Mouse (Mus musculus) spleen, adult 2 months (tissue): ENCODE data around the gene Ntm. TPM values are rescaled to one million over a fixed set of nuclear protein-coding genes. Genes with fewer than 3 reads are reported as not detected.

Experiments
- DNase-seq, 2 experiments: peaks; one replicate each; pipeline versions ENCODE4 v3.0.0 to v3.0.0-alpha.2; 2012 to 2021; ENCODE audit warnings: low spot score in 2 of 2, low read depth in 1 of 2
- H3K27ac ChIP-seq: fragments of 200-500 bp; 2 replicates; pipeline ENCODE4 v1.5.1; 2012; ENCODE audit warnings: low read length, inconsistent platforms; ENCODE audit not compliant: insufficient read depth
- H3K27me3 ChIP-seq: fragments of 200-500 bp; 2 replicates; pipeline ENCODE4 v1.6.1; 2012; ENCODE audit warnings: mild to moderate bottlenecking, moderate library complexity, low read length, inconsistent platforms; ENCODE audit not compliant: control insufficient read depth, insufficient read depth
- H3K36me3 ChIP-seq: fragments of 200-500 bp; 2 replicates; pipeline ENCODE4 v1.6.1; 2012; ENCODE audit warnings: mild to moderate bottlenecking, low read length, inconsistent platforms; ENCODE audit not compliant: control insufficient read depth, insufficient read depth
- H3K4me1 ChIP-seq: fragments of 200-500 bp; 2 replicates; pipeline ENCODE4 v1.6.1; 2011; ENCODE audit warnings: inconsistent platforms; ENCODE audit not compliant: control insufficient read depth, insufficient read depth, insufficient read length
- H3K4me3 ChIP-seq: fragments of 200-500 bp; 2 replicates; pipeline ENCODE4 v1.5.1; 2011; ENCODE audit warnings: mild to moderate bottlenecking, inconsistent platforms; ENCODE audit not compliant: insufficient read depth, insufficient read length; ENCODE audit errors: extremely low read depth
- CTCF ChIP-seq: fragments of 200-500 bp; IDR thresholded peaks from 2 replicates; pipeline ENCODE4 v1.5.1; 2011; ENCODE audit warnings: mild to moderate bottlenecking, inconsistent platforms; ENCODE audit not compliant: insufficient read depth, insufficient read length, insufficient replicate concordance; ENCODE audit errors: extremely low read depth
- POLR2A ChIP-seq: fragments of 200-500 bp; IDR thresholded peaks from 2 replicates; pipeline ENCODE4 v1.6.1; 2011; ENCODE audit warnings: low read depth, low read length, inconsistent platforms
- WGBS: fragments of 180-500 bp; shearing (Covaris S2); methylation state at CpG from one replicate; pipeline ENCODE4 v1.1.7; 2018; 5-methylcytosine and 5-hydroxymethylcytosine counted together
- polyA plus RNA-seq: library from polyadenylated mRNA; depleted of rRNA; stranded (reverse); fragments of >200 nt; gene quantifications from 2 replicates; pipeline ENCODE4 v1.2.3, GENCODE M21; 2012

The Ntm gene
- polyA plus RNA-seq, 1 experiment, result 0.18 TPM

GRCm38 (mm10) chr9:29771071-29771785 is 191.7 kb downstream of the Ntm start:
- no peaks in the 10 kb centered on the region for H3K27me3 ChIP-seq
- 88% methylated on average over 23 of the region's 23 CpGs for WGBS
- H3K27ac ChIP-seq, result no peak overlapping the region
- no peaks in the 10 kb centered on the region for H3K36me3 ChIP-seq
- no peak overlapping the region for H3K4me3 ChIP-seq
- no peaks in the 10 kb centered on the region for H3K4me1 ChIP-seq
- TF ChIP-seq POLR2A (no peak), CTCF (no peak)
- no peak for DNase-seq

DNA sequence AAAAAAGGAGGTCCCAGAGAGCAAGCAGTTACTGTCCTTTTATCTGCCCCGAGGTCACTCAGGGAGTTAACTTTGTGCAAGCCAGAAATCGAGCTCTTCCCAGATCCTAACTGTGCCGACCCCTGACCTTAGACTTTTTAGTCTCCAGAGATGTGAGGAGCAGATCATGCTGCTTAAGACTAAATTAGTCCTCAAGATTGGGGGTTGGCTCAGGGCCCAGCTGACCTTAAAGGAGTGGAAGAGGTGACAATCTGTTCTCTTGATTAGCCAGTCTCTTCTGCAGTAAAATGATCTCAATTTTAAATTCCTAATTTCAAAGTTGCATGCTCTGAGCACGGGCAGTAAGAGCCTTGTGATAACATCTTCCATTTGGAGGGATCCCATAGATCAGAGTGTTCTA is 193.6 kb downstream of the Ntm start:
- Histone ChIP-seq H3K36me3 (no peaks in the 10 kb centered on the region), H3K4me3 (no peak overlapping the region), H3K4me1 (no peaks in the 10 kb centered on the region), H3K27me3 (no peaks in the 10 kb centered on the region), H3K27ac (no peak overlapping the region)
- no peak for DNase-seq
- 78% methylated on average over 4 of the region's 4 CpGs for WGBS
- no peak for TF ChIP-seq CTCF
- TF ChIP-seq POLR2A, result no peak

GRCm38 (mm10) chr9:29765990-29766980 is 196.7 kb downstream of the Ntm start:
- H3K27ac ChIP-seq, result no peak overlapping the region
- no peak for TF ChIP-seq POLR2A
- no peak for TF ChIP-seq CTCF
- no peaks in the 10 kb centered on the region for H3K36me3 ChIP-seq
- no peaks in the 10 kb centered on the region for H3K4me1 ChIP-seq
- H3K27me3 ChIP-seq, result no peaks in the 10 kb centered on the region
- no peak overlapping the region for H3K4me3 ChIP-seq
- 86% methylated on average over 6 of the region's 6 CpGs for WGBS
- DNase-seq, result no peak

DNA sequence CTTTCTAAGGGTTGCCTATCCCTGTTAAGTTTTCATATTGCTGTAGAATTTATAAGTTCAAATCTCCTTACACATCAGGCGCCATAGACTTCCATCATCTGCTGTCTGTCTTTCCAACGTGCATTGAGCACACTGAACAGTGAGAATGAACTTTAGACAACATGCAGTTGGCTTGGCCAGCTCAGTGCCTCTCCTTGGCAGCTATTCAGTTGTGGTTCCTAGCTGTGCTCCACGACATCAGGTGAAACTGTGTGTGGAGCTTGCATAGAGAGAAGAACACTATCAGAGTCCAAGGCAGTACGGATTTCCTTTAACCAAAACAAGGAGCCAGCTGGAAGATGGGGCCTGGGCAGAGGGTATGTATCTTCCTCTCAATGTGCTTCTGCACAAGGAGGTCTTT is 199.6 kb downstream of the Ntm start:
- TF ChIP-seq POLR2A, result no peak
- TF ChIP-seq CTCF, result no peak
- H3K4me1 ChIP-seq, result no peaks in the 10 kb centered on the region
- H3K27me3 ChIP-seq, result no peaks in the 10 kb centered on the region
- DNase-seq, result no peak
- 83% methylated on average over 4 of the region's 4 CpGs for WGBS
- no peaks in the 10 kb centered on the region for H3K36me3 ChIP-seq
- no peak overlapping the region for H3K4me3 ChIP-seq
- no peak overlapping the region for H3K27ac ChIP-seq

- Histone ChIP-seq H3K4me3 (no peak overlapping the region), H3K36me3 (no peaks in the 10 kb centered on the region), H3K27ac (no peak overlapping the region), H3K27me3 (no peaks in the 10 kb centered on the region), H3K4me1 (no peaks in the 10 kb centered on the region)
- 80% methylated on average over 8 of the region's 8 CpGs for WGBS
- TF ChIP-seq POLR2A, result no peak
- no peak for TF ChIP-seq CTCF
- no peak for DNase-seq
Observed at GRCm38 (mm10) chr9:29761952-29762586, 200.9 kb downstream of the Ntm start.

GRCm38 (mm10) chr9:29761511-29761910 is 201.4 kb downstream of the Ntm start:
- H3K4me1 ChIP-seq, result no peaks in the 10 kb centered on the region
- WGBS, result 88% methylated on average over 5 of the region's 5 CpGs

GRCm38 (mm10) chr9:29759940-29760339 is 203.0 kb downstream of the Ntm start:
- no peaks in the 10 kb centered on the region for H3K36me3 ChIP-seq
- 35% methylated on average over 3 of the region's 3 CpGs for WGBS

More at GRCm38 (mm10) chr9:29761511-29761910, 201.4 kb downstream of the Ntm start:
- Histone ChIP-seq H3K27me3 (no peaks in the 10 kb centered on the region), H3K36me3 (no peaks in the 10 kb centered on the region), H3K27ac (no peak overlapping the region), H3K4me3 (no peak overlapping the region)
- no peak for DNase-seq
- TF ChIP-seq CTCF (no peak), POLR2A (no peak)

More at GRCm38 (mm10) chr9:29759940-29760339, 203.0 kb downstream of the Ntm start:
- TF ChIP-seq CTCF (no peak), POLR2A (no peak)
- Histone ChIP-seq H3K4me3 (no peak overlapping the region), H3K4me1 (no peaks in the 10 kb centered on the region), H3K27ac (no peak overlapping the region), H3K27me3 (no peaks in the 10 kb centered on the region)
- DNase-seq, result no peak
